In the genomic region with DNA sequence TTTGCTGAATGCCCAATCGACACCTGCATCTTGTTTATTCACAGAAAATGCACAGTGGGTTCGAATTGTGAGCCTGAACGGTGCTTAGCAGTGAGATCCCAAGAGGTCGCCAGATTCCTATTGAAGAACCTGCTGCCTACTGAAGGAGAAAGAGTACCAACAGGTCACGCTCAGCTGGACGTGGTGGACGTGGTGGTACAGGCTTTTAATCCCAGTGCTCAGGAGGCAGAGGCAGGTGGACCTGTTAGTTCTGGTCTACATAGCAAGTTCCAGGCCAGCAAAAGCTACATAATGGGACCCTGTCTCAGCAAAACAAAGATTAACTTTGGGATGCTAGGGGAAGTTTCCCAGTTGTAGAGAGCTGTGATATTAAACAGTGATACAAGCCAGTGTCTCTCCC, we compare ENCODE assay signal across 23 mouse cellular contexts. TPM values are rescaled to one million over a fixed set of nuclear protein-coding genes. Genes with fewer than 3 reads are reported as not detected.
DNase-seq lines count a peak whose midpoint lies in the region; ATAC-seq and TF ChIP-seq lines count a peak whose summit lies in the region.
"Had no signal": no experiment of that assay in that cellular context is flagged by ENCODE, and none has a peak within 500 bp of the region (broad histone marks: within the 10 kb centered on the region; RNA-seq: fewer than 3 reads in every experiment).

No protein-coding gene starts in this region.

- no peak for TF ChIP-seq POLR2A in small intestine, adult 2 months (IDR thresholded peaks at IDR 0.05; ENCODE audit: low read depth, low read length)

- no peak overlapping the region for H3K9ac ChIP-seq in kidney, embryonic 15.5 days
- H3K9ac ChIP-seq: embryonic facial prominence, embryonic 13.5 days; forebrain, postnatal 0 days; liver, embryonic 14.5 days; lung, embryonic 15.5 days had no signal

- H3K27me3 ChIP-seq in heart, embryonic 10.5 days (ENCODE audit: insufficient read depth, poor library complexity, severe bottlenecking), result no peaks in the 10 kb centered on the region
- H3K27me3 ChIP-seq in kidney, embryonic 15.5 days, result no peaks in the 10 kb centered on the region
- no peaks in the 10 kb centered on the region for H3K27me3 ChIP-seq in small intestine, adult 2 months (ENCODE audit: control insufficient read depth, insufficient read depth, low read length)
- H3K27me3 ChIP-seq: embryonic facial prominence, embryonic 13.5 days; lung, embryonic 15.5 days had no signal

- DNase-seq in heart, embryonic 10.5 days (ENCODE audit: low spot score), result no peak
- no peak for DNase-seq in heart, postnatal 36 days
- no peak for DNase-seq in layer of hippocampus, adult 2 months (ENCODE audit: low spot score in 2 of 2)
- no peak for DNase-seq in layer of hippocampus, adult 11-12 months (ENCODE audit: low spot score)
- DNase-seq in gastrocnemius, postnatal 14 days, result no peak
- DNase-seq in left cerebral cortex, adult 2 months (ENCODE audit: extremely low spot score in 1 of 2, low spot score in 2 of 2), result no peak
- DNase-seq: adrenal gland, adult 8-10 months; cerebellum, postnatal 10 days; forebrain, postnatal 0 days; layer of hippocampus, postnatal 36 days; lung, postnatal 4 days had no signal

- H3K4me2 ChIP-seq in kidney, embryonic 15.5 days, result no peak overlapping the region
- H3K4me2 ChIP-seq: embryonic facial prominence, embryonic 13.5 days; lung, embryonic 15.5 days had no signal

- H3K9me3 ChIP-seq in heart, embryonic 10.5 days, result no peaks in the 10 kb centered on the region
- H3K9me3 ChIP-seq in kidney, embryonic 15.5 days (replicated peaks), result no peaks in the 10 kb centered on the region
- H3K9me3 ChIP-seq: embryonic facial prominence, embryonic 13.5 days; lung, embryonic 15.5 days; midbrain, embryonic 10.5 days had no signal

- no peak overlapping the region for H3K4me3 ChIP-seq in heart, embryonic 10.5 days
- no peak overlapping the region for H3K4me3 ChIP-seq in layer of hippocampus, adult 2 months
- H3K4me3 ChIP-seq in kidney, embryonic 15.5 days (replicated peaks), result no peak overlapping the region
- H3K4me3 ChIP-seq in small intestine, adult 2 months (ENCODE audit: low read depth, low read length), result no peak overlapping the region
- no peak overlapping the region for H3K4me3 ChIP-seq in left cerebral cortex, adult 2 months
- H3K4me3 ChIP-seq: embryonic facial prominence, embryonic 13.5 days; lung, embryonic 15.5 days; midbrain, embryonic 10.5 days had no signal

- WGBS in heart, embryonic 10.5 days, result 84% methylated on average over 7 of the region's 7 CpGs
- WGBS in kidney, embryonic 15.5 days, result 68% methylated on average over 7 of the region's 7 CpGs
- 84% methylated on average over 7 of the region's 7 CpGs for WGBS in small intestine, adult 2 months

- TF ChIP-seq CTCF in layer of hippocampus, adult 2 months (conservative IDR thresholded peaks at IDR 0.05), result no peak
- TF ChIP-seq CTCF in small intestine, adult 2 months (IDR thresholded peaks at IDR 0.05; ENCODE audit: extremely low read depth, insufficient read length, insufficient replicate concordance, low read depth, low read length), result no peak
- no peak for TF ChIP-seq CTCF in left cerebral cortex, adult 2 months (IDR thresholded peaks at IDR 0.05)

- no peaks in the 10 kb centered on the region for H3K36me3 ChIP-seq in heart, embryonic 10.5 days
- H3K36me3 ChIP-seq in kidney, embryonic 15.5 days, result no peaks in the 10 kb centered on the region
- no peaks in the 10 kb centered on the region for H3K36me3 ChIP-seq in small intestine, adult 2 months (ENCODE audit: control insufficient read depth, insufficient read depth, low read length)
- H3K36me3 ChIP-seq: embryonic facial prominence, embryonic 13.5 days; lung, embryonic 15.5 days; midbrain, embryonic 10.5 days had no signal

- peak; percentile 86 for ATAC-seq in kidney, embryonic 15.5 days (replicated peaks; ENCODE audit: low FRiP score)
- ATAC-seq: forebrain, postnatal 0 days had no signal

- H3K27ac ChIP-seq in heart, embryonic 10.5 days, result peak overlapping the region; percentile 42; the same call in 1 of the 2 replicates
- H3K27ac ChIP-seq in layer of hippocampus, adult 2 months, result peak overlapping the region; percentile 46; the same call in 1 of the 2 replicates
- peak overlapping the region; percentile 76 for H3K27ac ChIP-seq in kidney, embryonic 15.5 days
- 0 out of 2 replicates have a peak overlapping the region, but pooled peaks have one; percentile 1 for H3K27ac ChIP-seq in small intestine, adult 2 months (ENCODE audit: insufficient read depth, low read depth, low read length)
- no peak overlapping the region for H3K27ac ChIP-seq in left cerebral cortex, adult 2 months
- H3K27ac ChIP-seq: embryonic facial prominence, embryonic 13.5 days; liver, embryonic 14.5 days; lung, embryonic 15.5 days; midbrain, embryonic 10.5 days had no signal

- intact Hi-C loops in heart, postnatal 36 days (cut with DNase I), result loop anchor here (2.0 kb wide), 1 partner anchor 39 kb away; no protein-coding TSS in a partner anchor
- intact Hi-C loops in gastrocnemius, postnatal 14 days (cut with DNase I; ENCODE audit: low total_unique reads), result no loop called here
- intact Hi-C loops in left cerebral cortex, adult 2 months (cut with DNase I), result no loop called here

- peaks cover 39% of the 10 kb centered on the region for H3K4me1 ChIP-seq in heart, embryonic 10.5 days
- H3K4me1 ChIP-seq in kidney, embryonic 15.5 days, result peaks cover 37% of the 10 kb centered on the region
- peaks cover 13% of the 10 kb centered on the region for H3K4me1 ChIP-seq in small intestine, adult 2 months (ENCODE audit: control insufficient read depth, insufficient read depth, insufficient read length, low read length)

RNA-seq across cellular contexts. Expression of gene Gm17571, which starts 21.2 kb away (rescaled TPM):
- polyA plus RNA-seq in heart, embryonic 10.5 days (2016; fragmentation: Nextera tagmentation; extraction: Ambion mirVana), result not detected in 2 replicates
- not detected for total RNA-seq in heart, postnatal 36 days (2021)
- not detected for total RNA-seq in layer of hippocampus, adult 2 months (2021)
- not detected in 2 replicates for polyA plus RNA-seq in kidney, embryonic 15.5 days (2015; fragmentation: Nextera tagmentation; extraction: Ambion mirVana)
- not detected in 2 replicates for polyA plus RNA-seq in small intestine, adult 2 months (2012; rRNA removed)
- total RNA-seq in gastrocnemius, postnatal 14 days (2021), result not detected
- total RNA-seq in left cerebral cortex, adult 2 months (2021), result not detected
- total RNA-seq: adrenal gland, adult 8-10 months; forebrain, postnatal 0 days; granulocyte monocyte progenitor cell, adult 5-6 weeks; layer of hippocampus, adult 18-20 months; layer of hippocampus, postnatal 36 days; left cerebral cortex, postnatal 25 days had no signal
- polyA plus RNA-seq: C2C12; embryonic facial prominence, embryonic 13.5 days; forebrain, postnatal 0 days; hindbrain, embryonic 11.5 days; limb, embryonic 14.5 days; liver, embryonic 14.5 days; lung, embryonic 15.5 days; midbrain, embryonic 10.5 days had no signal
